Mouse (Mus musculus): ENCODE results near the gene Vps26a. TPM values are rescaled to one million over a fixed set of nuclear protein-coding genes. Genes with fewer than 3 reads are reported as not detected.

Vps26a gene
- total RNA-seq, 2 experiments from 2014 or later = 45.3 to 48.0 TPM

DNA sequence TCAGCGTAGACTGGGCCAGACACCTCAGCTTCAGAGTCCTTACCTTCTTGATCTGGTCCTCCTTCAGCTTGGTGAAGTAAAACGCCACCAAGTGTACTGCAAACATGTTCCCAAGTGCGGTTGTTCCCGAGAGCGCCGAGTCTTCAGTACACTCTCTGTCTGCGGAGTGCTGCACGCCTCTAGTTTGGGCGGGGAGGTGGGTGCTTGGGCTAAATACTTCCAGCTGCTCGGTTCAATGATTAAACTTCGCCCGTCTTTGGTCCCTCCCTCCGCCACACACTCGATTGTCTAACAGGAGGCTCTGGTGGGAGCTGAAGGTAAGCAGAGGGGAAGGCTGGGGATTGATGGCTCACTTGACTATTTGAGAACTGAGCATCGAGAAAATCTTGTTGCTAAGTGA lies 64.3 kb downstream of the Vps26a start, which contains the start of gene Hkdc1:
TSS of gene Hkdc1 (minus strand) at position 237 of the 400 bp plus-strand sequence.
- no peak for DNase-seq (ENCODE audit: low spot score in 2 of 2)
- no peak for TF ChIP-seq CTCF (conservative IDR thresholded peaks at IDR 0.05)
- H3K27ac ChIP-seq = no peak within 1 kb of the TSS
- H3K4me3 ChIP-seq = no peak within 1 kb of the TSS

- DNase-seq (ENCODE audit: low spot score in 2 of 2) = no peak
- no peak overlapping the region for H3K4me3 ChIP-seq
- no peak overlapping the region for H3K27ac ChIP-seq
- TF ChIP-seq CTCF (conservative IDR thresholded peaks at IDR 0.05) = no peak
Observed at GRCm38 (mm10) chr10:62421127-62421526, 65.5 kb downstream of the Vps26a start.

DNA sequence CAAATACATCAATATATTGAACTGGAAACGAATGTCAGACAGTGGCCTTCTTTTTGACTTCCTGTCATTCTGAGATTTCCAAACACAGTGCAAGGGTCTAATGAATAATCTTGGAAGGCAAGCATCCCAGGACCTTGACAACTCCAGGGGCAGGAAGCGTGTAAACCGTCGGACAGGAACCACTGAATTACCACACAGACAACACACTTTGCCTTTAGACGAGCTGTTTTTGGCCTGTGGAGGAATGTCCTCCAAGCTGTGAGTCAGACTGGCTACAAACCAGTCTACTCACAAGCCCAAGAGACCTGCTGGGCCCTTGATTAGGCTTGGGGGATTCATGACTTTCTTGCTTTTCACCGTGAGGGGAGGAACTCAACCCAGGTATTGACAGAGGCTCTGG lies 66.2 kb downstream of the Vps26a start:
- H3K4me3 ChIP-seq = no peak overlapping the region
- DNase-seq (ENCODE audit: low spot score in 2 of 2) = no peak
- no peak overlapping the region for H3K27ac ChIP-seq
- TF ChIP-seq CTCF (conservative IDR thresholded peaks at IDR 0.05) = no peak

DNA sequence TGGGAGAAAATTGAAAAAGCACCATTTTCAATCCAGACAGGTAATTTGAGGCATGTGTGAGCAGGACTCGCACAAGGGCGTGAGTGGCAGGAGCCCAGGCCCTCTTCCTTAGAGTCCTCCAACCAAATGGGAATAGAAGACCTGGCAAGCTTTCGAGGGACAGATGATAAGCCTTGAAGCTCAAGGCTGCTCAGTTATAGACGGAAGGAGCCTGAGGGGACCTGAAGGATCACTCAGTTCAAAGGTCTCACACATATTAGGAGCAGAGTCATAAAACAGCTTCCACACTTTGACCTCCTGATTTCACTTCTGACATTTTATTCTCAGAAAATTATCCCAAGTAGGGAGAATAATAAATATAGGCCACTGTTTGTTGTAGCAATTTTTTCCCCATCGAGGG lies 67.2 kb downstream of the Vps26a start:
- no peak for DNase-seq (ENCODE audit: low spot score in 2 of 2)
- Histone ChIP-seq H3K4me3 (no peak overlapping the region), H3K27ac (no peak overlapping the region)
- TF ChIP-seq CTCF (conservative IDR thresholded peaks at IDR 0.05) = no peak

GRCm38 (mm10) chr10:62418831-62419356 lies 67.7 kb downstream of the Vps26a start:
- no peak overlapping the region for H3K27ac ChIP-seq
- no peak overlapping the region for H3K4me3 ChIP-seq
- TF ChIP-seq CTCF (conservative IDR thresholded peaks at IDR 0.05) = no peak
- no peak for DNase-seq (ENCODE audit: low spot score in 2 of 2)

GRCm38 (mm10) chr10:62413606-62413982 lies 73.0 kb downstream of the Vps26a start:
- Histone ChIP-seq H3K27ac (no peak overlapping the region), H3K4me3 (no peak overlapping the region)
- no peak for TF ChIP-seq CTCF (conservative IDR thresholded peaks at IDR 0.05)
- no peak for DNase-seq (ENCODE audit: low spot score in 2 of 2)

DNA sequence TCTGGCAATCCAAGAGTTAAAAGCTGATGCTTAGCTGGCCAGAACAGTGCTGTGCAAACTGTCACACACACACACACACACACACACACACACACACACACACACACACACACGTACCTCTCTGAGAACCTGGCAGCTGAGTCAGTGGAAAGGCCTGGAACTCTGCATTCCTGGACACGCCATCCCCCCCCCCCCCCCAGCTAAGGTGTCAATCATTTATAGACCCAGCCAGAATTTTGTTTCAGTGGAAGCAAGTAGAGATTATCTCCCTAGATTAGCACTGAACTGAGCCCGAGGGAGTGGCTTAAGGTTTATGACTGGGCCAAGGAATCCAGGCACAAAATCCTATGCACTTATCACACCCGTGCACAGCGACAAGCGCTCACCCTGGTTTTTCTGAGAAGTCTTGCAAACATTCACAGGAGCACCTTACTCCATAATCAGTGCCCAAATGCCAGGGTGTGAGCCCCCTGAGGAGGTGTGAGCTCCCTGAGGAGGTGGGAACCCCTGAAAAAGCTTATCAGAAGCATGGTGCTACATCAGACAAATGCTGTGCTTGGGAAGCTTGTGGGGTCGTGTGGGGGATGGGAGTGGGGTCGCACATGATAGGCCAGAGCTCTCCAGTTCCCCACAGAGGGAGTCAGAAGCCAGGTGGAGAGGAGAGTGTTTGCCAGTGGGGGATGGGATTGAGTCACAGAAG lies 73.5 kb downstream of the Vps26a start:
- no peak overlapping the region for H3K27ac ChIP-seq
- DNase-seq (ENCODE audit: low spot score in 2 of 2) = no peak
- TF ChIP-seq CTCF (conservative IDR thresholded peaks at IDR 0.05) = no peak

GRCm38 (mm10) chr10:62411431-62412410 lies 74.9 kb downstream of the Vps26a start:
- peak overlapping the region; percentile 15; the same call in 1 of the 2 replicates for H3K4me3 ChIP-seq

More for the DNA sequence above, 73.5 kb downstream of the Vps26a start:
- H3K4me3 ChIP-seq = no peak overlapping the region

GRCm38 (mm10) chr10:62410943-62411342 lies 75.7 kb downstream of the Vps26a start:
- Histone ChIP-seq H3K27ac (no peak overlapping the region), H3K4me3 (peak overlapping the region; percentile 15; the same call in 1 of the 2 replicates)
- DNase-seq (ENCODE audit: low spot score in 2 of 2) = peak; percentile 50 to 67
- peak; percentile 92 for TF ChIP-seq CTCF (conservative IDR thresholded peaks at IDR 0.05)

More at GRCm38 (mm10) chr10:62411431-62412410, 74.9 kb downstream of the Vps26a start:
- TF ChIP-seq CTCF (conservative IDR thresholded peaks at IDR 0.05) = no peak
- DNase-seq (ENCODE audit: low spot score in 2 of 2) = no peak
- 0 out of 2 replicates have a peak overlapping the region, but pooled peaks have one; percentile 2 for H3K27ac ChIP-seq

Other genes starting within 250 kb of the Vps26a start
- gene Tacr2, start 234.4 kb downstream of the Vps26a start, total RNA-seq (2021) = not detected
- gene Hk1, start 106.9 kb downstream of the Vps26a start, total RNA-seq (2021) = 100 to 1,000 TPM; 292 to 307 TPM
- 1 to 10 TPM; 3.1 to 3.2 TPM for gene Hkdc1, start 64.3 kb downstream of the Vps26a start, total RNA-seq (2021)
- 1 to 10 TPM; 1.1 to 1.4 TPM for gene 4930507D05Rik, start 37.3 kb downstream of the Vps26a start, total RNA-seq (2021)
- 10 to 100 TPM; 24.0 to 26.9 TPM for gene Supv3l1, start 37.1 kb downstream of the Vps26a start, total RNA-seq (2021)
- gene Srgn, start 40.6 kb upstream of the Vps26a start, total RNA-seq (2021) = 1 to 10 TPM; 4.7 to 6.9 TPM
- gene Kif1bp, start 91.7 kb upstream of the Vps26a start, total RNA-seq (2021) = 100 to 1,000 TPM; 214 to 216 TPM
- 10 to 100 TPM; 20.3 to 25.5 TPM for gene Ddx21, start 115.5 kb upstream of the Vps26a start, total RNA-seq (2021)
- 10 to 100 TPM; 88.5 to 89.2 TPM for gene Ddx50, start 164.4 kb upstream of the Vps26a start, total RNA-seq (2021)
- gene Stox1, start 239.3 kb upstream of the Vps26a start, total RNA-seq (2021) = 1 to 10 TPM; 2.3 to 2.6 TPM